Mouse (Mus musculus): ENCODE data around the gene Itpr3.

DNA sequence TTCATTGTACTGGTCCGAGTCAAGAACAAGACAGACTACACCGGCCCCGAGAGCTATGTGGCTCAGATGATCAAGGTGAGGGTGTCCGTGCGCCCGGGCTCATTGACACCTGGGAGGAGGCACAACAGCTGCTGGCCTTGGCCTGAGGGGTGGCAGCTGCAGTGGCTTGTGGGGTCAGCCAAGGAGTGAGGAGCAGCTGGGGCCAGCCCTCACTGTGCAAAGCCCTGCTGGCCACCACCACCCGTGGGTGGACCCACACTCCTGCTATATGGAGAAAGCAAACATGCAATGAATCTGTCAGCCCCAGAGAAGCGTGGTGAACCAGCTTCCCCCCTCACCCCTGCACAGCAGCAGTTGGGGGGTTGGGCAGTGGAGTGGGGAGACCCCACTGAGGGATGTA, 62.9 kb downstream of the Itpr3 start:
- TF ChIP-seq CTCF (IDR thresholded peaks at IDR 0.05; ENCODE audit: insufficient read depth, low read length) (no peak), POLR2A (IDR thresholded peaks at IDR 0.05; ENCODE audit: borderline replicate concordance, extremely low read depth, low read depth, low read length) (no peak)

Data from lung, adult 2 months (tissue).